Mouse (Mus musculus): ENCODE results near the gene Neto2.

Neto2 gene

DNA sequence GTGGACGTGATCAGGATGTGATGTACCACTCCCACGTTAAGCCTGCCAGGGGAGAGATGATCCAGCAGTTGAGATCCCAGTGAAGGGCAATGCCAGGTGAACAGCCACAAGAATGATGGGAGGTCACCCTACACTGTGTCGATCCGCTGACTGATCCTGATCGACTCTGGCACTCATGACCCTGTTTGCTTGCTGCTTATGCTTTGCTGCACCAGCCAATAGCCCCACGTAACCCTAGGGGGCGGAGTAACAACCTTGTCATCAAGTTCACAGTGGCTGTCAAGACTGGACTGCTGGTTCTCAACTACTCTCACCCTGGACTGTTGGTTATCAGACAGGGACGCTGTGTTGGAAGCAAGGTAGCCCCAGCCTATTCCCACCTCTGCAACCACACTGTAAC, 99.0 kb downstream of the Neto2 start:
- DNase-seq: no peak

- DNase-seq: no peak
Measured at GRCm38 (mm10) chr8:85597413-85598191, 103.1 kb downstream of the Neto2 start.

- DNase-seq: no peak
Measured at GRCm38 (mm10) chr8:85595391-85595790, 105.3 kb downstream of the Neto2 start.

DNA sequence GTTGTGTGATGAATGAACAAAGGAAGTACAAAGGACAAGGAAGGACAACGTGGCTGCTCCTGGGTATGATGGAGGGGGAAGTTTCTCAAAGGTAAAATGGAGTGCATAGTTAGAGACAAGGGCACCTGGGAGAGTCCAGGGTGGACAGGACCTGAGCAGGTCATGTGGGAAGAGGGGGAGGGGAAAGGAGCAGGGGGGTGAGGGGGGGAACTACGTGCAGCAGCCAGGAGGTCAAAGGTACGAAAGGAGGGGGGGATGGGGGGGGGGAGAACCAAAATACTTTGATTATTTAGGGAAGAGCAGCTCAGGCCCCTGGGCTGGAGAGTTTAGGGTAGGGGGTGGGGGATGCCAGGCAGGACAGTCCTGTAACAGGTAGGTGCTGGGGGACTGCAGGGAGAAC, 105.7 kb downstream of the Neto2 start:
- DNase-seq: no peak

DNA sequence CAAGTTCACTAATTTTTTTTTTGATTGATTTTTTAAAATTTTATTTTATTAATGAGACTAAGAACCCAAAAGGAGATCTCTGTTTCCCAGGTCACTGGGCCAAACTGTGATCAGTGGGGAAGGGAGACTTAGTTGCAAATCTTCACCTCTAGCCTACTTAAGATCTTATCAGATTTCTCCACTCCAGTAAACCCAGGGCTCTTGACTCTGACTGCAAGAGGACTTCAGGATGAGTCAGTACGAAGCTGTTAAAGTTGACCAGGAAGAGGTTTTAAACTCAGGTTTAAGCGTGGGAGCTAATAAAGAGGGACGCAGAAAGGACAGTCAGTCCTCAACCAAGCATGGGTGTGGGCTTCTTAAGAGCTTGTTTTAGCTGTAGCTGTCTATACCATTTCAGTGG, 107.4 kb downstream of the Neto2 start:
- no peak for DNase-seq

DNA sequence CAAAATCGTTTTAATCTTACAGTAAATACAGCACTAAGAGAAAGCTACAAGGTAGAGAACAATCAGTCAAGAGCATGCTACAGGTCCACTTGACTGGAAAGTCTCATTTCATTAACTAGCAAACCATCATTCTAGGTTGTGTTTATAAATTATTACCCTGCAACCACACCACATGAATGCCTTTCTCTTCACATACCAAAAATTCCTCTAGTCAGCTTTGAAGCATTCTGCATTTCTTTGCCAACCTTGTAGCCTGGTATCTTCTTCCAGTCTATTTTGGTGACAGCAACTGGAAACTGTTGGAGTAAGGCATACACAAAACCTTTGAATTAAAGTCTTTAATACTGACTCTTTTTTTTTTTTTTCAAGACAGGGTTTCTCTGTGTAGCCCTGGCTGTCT, 109.2 kb downstream of the Neto2 start:
- no peak for DNase-seq

DNA sequence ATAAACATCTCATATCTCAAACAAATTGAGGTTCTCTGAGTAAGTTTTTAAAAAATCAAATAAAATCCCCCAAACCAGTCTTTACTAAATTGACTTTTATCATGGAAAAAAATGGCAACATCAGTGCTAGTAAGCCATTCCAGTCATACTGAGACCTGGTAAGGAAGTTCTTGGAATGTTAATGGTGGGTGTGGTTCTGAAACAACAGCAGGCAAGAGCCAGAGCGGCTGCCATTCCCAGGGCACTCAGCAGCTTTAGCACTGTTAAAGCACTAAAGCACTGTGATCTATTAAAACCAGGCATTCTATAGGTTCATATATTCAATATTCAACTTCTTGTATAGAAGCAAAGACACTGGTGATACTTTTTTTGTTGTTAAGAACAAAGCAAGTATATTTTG, 110.5 kb downstream of the Neto2 start:
- DNase-seq: no peak

DNA sequence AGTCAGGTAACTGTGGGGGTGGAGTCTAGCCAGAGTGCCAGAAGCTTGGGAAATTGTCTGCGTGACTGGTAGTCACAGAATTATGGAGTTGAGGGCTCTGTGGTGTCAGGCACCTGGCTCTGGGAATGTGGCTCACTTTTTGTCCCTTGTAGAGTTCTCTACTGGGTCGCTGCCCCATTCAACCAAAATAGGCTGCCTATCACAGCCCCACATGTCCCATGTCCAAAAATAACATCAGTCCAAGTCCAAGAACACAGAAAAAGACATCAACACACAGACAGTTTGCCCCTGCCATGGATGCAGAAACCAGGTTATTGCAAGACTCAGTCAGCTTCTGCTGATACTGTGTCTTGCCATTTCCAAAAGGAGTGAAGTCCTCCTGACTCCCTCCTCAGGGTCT, 112.1 kb downstream of the Neto2 start:
- DNase-seq: no peak

Data from right cerebral cortex, adult 18-20 months (tissue).